In genomic region chr9:101306408-101306935, GRCm38 (mm10) we compare ENCODE assay signal across 27 mouse cellular contexts. TPM values are rescaled to one million over a fixed set of nuclear protein-coding genes. Genes with fewer than 3 reads are reported as not detected.
A peak's percentile ranks its signal among the peaks of the same experiment; 100 is the strongest.
DNase-seq lines count a peak whose midpoint lies in the region; ATAC-seq and TF ChIP-seq lines count a peak whose summit lies in the region.
"Had no signal": no experiment of that assay in that cellular context is flagged by ENCODE, and none has a peak within 500 bp of the region (broad histone marks: within the 10 kb centered on the region; RNA-seq: fewer than 3 reads in every experiment).

No protein-coding gene starts in this region.

- no peak overlapping the region for H3K4me2 ChIP-seq in liver, embryonic 14.5 days (ENCODE audit: low read depth)
- peak overlapping the region; percentile 4; the same call in 1 of the 2 replicates for H3K4me2 ChIP-seq in liver, postnatal 0 days (ENCODE audit: low read depth, low read length)
- H3K4me2 ChIP-seq: forebrain, embryonic 15.5 days; heart, embryonic 13.5 days; intestine, embryonic 15.5 days; limb, embryonic 13.5 days; lung, embryonic 15.5 days; midbrain, embryonic 11.5 days; neural tube, embryonic 12.5 days had no signal

- 63% methylated on average over 10 of the region's 10 CpGs for WGBS in liver, embryonic 14.5 days (ENCODE audit: insufficient replicate concordance)
- 67% methylated on average over 10 of the region's 10 CpGs for WGBS in liver, postnatal 0 days (ENCODE audit: insufficient replicate concordance)

- H3K9me3 ChIP-seq in liver, embryonic 14.5 days (ENCODE audit: control insufficient read depth, low read length) = no peaks in the 10 kb centered on the region
- no peaks in the 10 kb centered on the region for H3K9me3 ChIP-seq in liver, postnatal 0 days (ENCODE audit: low read length)
- H3K9me3 ChIP-seq: forebrain, embryonic 15.5 days; heart, embryonic 13.5 days; hindbrain, embryonic 10.5 days; intestine, embryonic 15.5 days; limb, embryonic 13.5 days; lung, embryonic 15.5 days; neural tube, embryonic 12.5 days had no signal

- no peaks in the 10 kb centered on the region; a peak in 1 of 4 replicates for H3K4me1 ChIP-seq in liver, embryonic 14.5 days (replicated peaks; ENCODE audit: control insufficient read depth in 2 of 2, insufficient read depth in 2 of 2, low read length in 1 of 2)
- H3K4me1 ChIP-seq in liver, postnatal 0 days (ENCODE audit: insufficient read depth) = 0 out of 2 replicates have a peak, but pooled peaks cover 2% of the 10 kb centered on the region
- H3K4me1 ChIP-seq: forebrain, embryonic 15.5 days; heart, embryonic 13.5 days; intestine, embryonic 15.5 days; limb, embryonic 13.5 days; lung, embryonic 15.5 days; neural tube, embryonic 12.5 days had no signal

- no peak for TF ChIP-seq EP300 in liver, embryonic 14.5 days (IDR thresholded peaks at IDR 0.05; ENCODE audit: low read depth)
- TF ChIP-seq EP300 in liver, postnatal 0 days (IDR thresholded peaks at IDR 0.05; ENCODE audit: low read depth) = 0 out of 2 replicates have a peak, but pooled peaks have one; percentile 41

- ATAC-seq in liver, embryonic 14.5 days (ENCODE audit: insufficient read depth) = no peak
- ATAC-seq in liver, postnatal 0 days = peak; percentile 77
- ATAC-seq: forebrain, embryonic 15.5 days; hindbrain, embryonic 16.5 days; intestine, embryonic 15.5 days; midbrain, embryonic 16.5 days had no signal

- H3K4me3 ChIP-seq in liver, embryonic 14.5 days (ENCODE audit: insufficient read depth in 1 of 2, low read depth in 2 of 2, low read length in 2 of 2) = no peak overlapping the region
- no peak overlapping the region for H3K4me3 ChIP-seq in liver, postnatal 0 days (ENCODE audit: low read depth, low read length)
- H3K4me3 ChIP-seq: forebrain, embryonic 15.5 days; heart, embryonic 13.5 days; hindbrain, embryonic 10.5 days; intestine, embryonic 15.5 days; limb, embryonic 13.5 days; lung, embryonic 15.5 days; neural tube, embryonic 12.5 days had no signal

- H3K36me3 ChIP-seq in liver, embryonic 14.5 days (replicated peaks; ENCODE audit: control insufficient read depth, insufficient read depth, low read depth) = no peaks in the 10 kb centered on the region
- no peaks in the 10 kb centered on the region for H3K36me3 ChIP-seq in liver, postnatal 0 days (replicated peaks; ENCODE audit: insufficient read depth, low read length)
- H3K36me3 ChIP-seq: forebrain, embryonic 15.5 days; heart, embryonic 13.5 days; hindbrain, embryonic 10.5 days; intestine, embryonic 15.5 days; limb, embryonic 13.5 days; lung, embryonic 15.5 days; neural tube, embryonic 12.5 days had no signal

- no peak for TF ChIP-seq CTCF in liver, embryonic 14.5 days (IDR thresholded peaks at IDR 0.05; ENCODE audit: low read depth)
- TF ChIP-seq CTCF in liver, postnatal 0 days (IDR thresholded peaks at IDR 0.05; ENCODE audit: low read depth) = no peak

- DNase-seq in adrenal gland, adult 2 months = peak; percentile 10
- DNase-seq in adrenal gland, adult 8-10 months = no peak
- DNase-seq in liver, embryonic 14.5 days (ENCODE audit: low read depth in 3 of 3, low spot score in 3 of 3) = peak; percentile 9 to 29 (median 12)
- DNase-seq in liver (no peak), NIH3T3 (ENCODE audit: low read depth) (peak; percentile 43)
- DNase-seq in liver, postnatal 0 days = peak; percentile 77
- no peak for DNase-seq in gastrocnemius, postnatal 10 days
- no peak for DNase-seq in right cerebral cortex, postnatal 4 days
- DNase-seq: cerebellum, adult 18-20 months; gastrocnemius, postnatal 36 days; heart, postnatal 10 days; kidney, adult 2 months; kidney, postnatal 36 days; right cerebral cortex, adult 18-20 months; thymus, adult 2 months; thymus, postnatal 36 days had no signal

- H3K27ac ChIP-seq in liver, embryonic 14.5 days = no peak overlapping the region
- H3K27ac ChIP-seq in liver, postnatal 0 days (ENCODE audit: low read depth) = 0 out of 2 replicates have a peak overlapping the region, but pooled peaks have one; percentile 39
- H3K27ac ChIP-seq: forebrain, embryonic 15.5 days; heart, embryonic 13.5 days; hindbrain, embryonic 10.5 days; intestine, embryonic 15.5 days; limb, embryonic 13.5 days; lung, embryonic 15.5 days; neural tube, embryonic 12.5 days; stomach, postnatal 0 days had no signal

- H3K27me3 ChIP-seq in liver, embryonic 14.5 days (ENCODE audit: control insufficient read depth, insufficient read depth, low read length) = no peaks in the 10 kb centered on the region
- H3K27me3 ChIP-seq in liver, postnatal 0 days (ENCODE audit: insufficient read depth, low read length) = no peaks in the 10 kb centered on the region
- H3K27me3 ChIP-seq: forebrain, embryonic 15.5 days; heart, embryonic 13.5 days; intestine, embryonic 15.5 days; limb, embryonic 13.5 days; lung, embryonic 15.5 days; neural tube, embryonic 12.5 days had no signal

- no peak overlapping the region for H3K9ac ChIP-seq in liver, embryonic 14.5 days (replicated peaks)
- H3K9ac ChIP-seq in liver, postnatal 0 days (replicated peaks) = no peak overlapping the region
- H3K9ac ChIP-seq: forebrain, embryonic 15.5 days; heart, embryonic 13.5 days; intestine, embryonic 15.5 days; limb, embryonic 13.5 days; lung, embryonic 15.5 days; neural tube, embryonic 12.5 days had no signal

RNA-seq across cellular contexts. Expression of gene Ppp2r3a, which starts 54.9 kb away (rescaled TPM):
- total RNA-seq in adrenal gland, adult 2 months (2021) = 10 to 100 TPM; 21.5 to 22.2 TPM
- 1.1 and 1.7 TPM in 2 replicates for polyA plus RNA-seq in adrenal gland, adult 2 months (2012; rRNA removed)
- 10 to 100 TPM; 24.7 to 32.5 (median 26.4) TPM for total RNA-seq in adrenal gland, adult 8-10 months (2022)
- polyA plus RNA-seq in liver, embryonic 14.5 days (2012; rRNA removed) = 1.4 and 2.1 TPM in 2 replicates
- polyA plus RNA-seq in liver, embryonic 14.5 days (2014; fragmentation: Nextera tagmentation; extraction: Ambion mirVana) = 2.1 and 2.2 TPM in 2 replicates
- 2.4 and 2.6 TPM in 2 replicates for polyA plus RNA-seq in liver, postnatal 0 days (2015; fragmentation: Nextera tagmentation; extraction: Ambion mirVana)
- 100 to 1,000 TPM; 184 to 206 TPM for total RNA-seq in gastrocnemius, postnatal 10 days (2021)

Comparison
In these comparisons a context has a peak if more than half of its experiments do, and no peak if none do; other contexts are left out.
1. DNase-seq: peak in adrenal gland, adult 2 months (single experiment), liver, embryonic 14.5 days (3 of 3), NIH3T3 (single experiment) and liver, postnatal 0 days (single experiment); none in adrenal gland, adult 8-10 months (single experiment), liver (single experiment), gastrocnemius, postnatal 10 days (single experiment) and right cerebral cortex, postnatal 4 days (single experiment).
2. RNA of gene Ppp2r3a, which starts 54.9 kb away (total RNA-seq): 184 to 206 TPM in gastrocnemius, postnatal 10 days; 24.7 to 32.5 TPM in adrenal gland, adult 8-10 months and 21.5 to 22.2 TPM in adrenal gland, adult 2 months; every median in the first group is over 4 times any median in the second.